Mouse (Mus musculus) right cerebral cortex, adult 18-20 months (tissue): ENCODE data around the gene Sncb.

Experiments used
- DNase-seq: peaks from one replicate; pipeline ENCODE4 v3.0.0; 2022; ENCODE audit warnings: mixed read lengths

Gene Sncb

GRCm38 (mm10) chr13:54781086-54781485 lies 14.7 kb upstream of the Sncb start:
- peak; percentile 68 for DNase-seq

- peak; percentile 78 for DNase-seq
These were observed 14.2 kb upstream of the Sncb start for GRCm38 (mm10) chr13:54780592-54780991.

GRCm38 (mm10) chr13:54767012-54767411 lies 617 bp upstream of the Sncb start:
- DNase-seq: no peak

GRCm38 (mm10) chr13:54765281-54766191 lies 859 bp downstream of the Sncb start:
- no peak for DNase-seq

GRCm38 (mm10) chr13:54760906-54761305 lies 5.5 kb downstream of the Sncb start:
- no peak for DNase-seq

- peak; percentile 92 for DNase-seq
These were observed 6.1 kb downstream of the Sncb start for GRCm38 (mm10) chr13:54760164-54760795.

- peak; percentile 7 for DNase-seq
These were observed 6.9 kb downstream of the Sncb start for GRCm38 (mm10) chr13:54759496-54759895.

- peak; percentile 29 for DNase-seq
These were observed 7.5 kb downstream of the Sncb start for GRCm38 (mm10) chr13:54758756-54759470.

- DNase-seq: peak; percentile 93
These were observed 8.2 kb downstream of the Sncb start for GRCm38 (mm10) chr13:54758045-54758755.

GRCm38 (mm10) chr13:54757093-54757830 lies 9.1 kb downstream of the Sncb start:
- DNase-seq: no peak

- no peak for DNase-seq
These were observed 10.2 kb downstream of the Sncb start for GRCm38 (mm10) chr13:54756156-54756712.

- DNase-seq: peak; percentile 72
These were observed 11.1 kb downstream of the Sncb start for GRCm38 (mm10) chr13:54755201-54755830.

- DNase-seq: no peak
These were observed 12.0 kb downstream of the Sncb start for GRCm38 (mm10) chr13:54754169-54755080.

GRCm38 (mm10) chr13:54753733-54754132 lies 12.7 kb downstream of the Sncb start:
- DNase-seq: no peak

- peak; percentile 90 for DNase-seq
These were observed 13.7 kb downstream of the Sncb start for GRCm38 (mm10) chr13:54752656-54753055.

GRCm38 (mm10) chr13:54750699-54751098 lies 15.7 kb downstream of the Sncb start:
- DNase-seq: no peak

GRCm38 (mm10) chr13:54749864-54750411 lies 16.5 kb downstream of the Sncb start, which contains the start of gene Gprin1:
Gene Gprin1, minus strand, starts transcription at chr13:54749874.
- no peak for DNase-seq

GRCm38 (mm10) chr13:54749061-54749863 lies 17.1 kb downstream of the Sncb start:
- DNase-seq: peak; percentile 74

GRCm38 (mm10) chr13:54748721-54749060 lies 17.7 kb downstream of the Sncb start:
- DNase-seq: no peak
